Mouse (Mus musculus): ENCODE measurements at regions not wholly inside any gene's neighbourhood (a gene's known extent, or its start where the extent isn't known, plus 50 kb on each side); places are given as distances from the start of the nearest gene placed in this dataset.

DNA sequence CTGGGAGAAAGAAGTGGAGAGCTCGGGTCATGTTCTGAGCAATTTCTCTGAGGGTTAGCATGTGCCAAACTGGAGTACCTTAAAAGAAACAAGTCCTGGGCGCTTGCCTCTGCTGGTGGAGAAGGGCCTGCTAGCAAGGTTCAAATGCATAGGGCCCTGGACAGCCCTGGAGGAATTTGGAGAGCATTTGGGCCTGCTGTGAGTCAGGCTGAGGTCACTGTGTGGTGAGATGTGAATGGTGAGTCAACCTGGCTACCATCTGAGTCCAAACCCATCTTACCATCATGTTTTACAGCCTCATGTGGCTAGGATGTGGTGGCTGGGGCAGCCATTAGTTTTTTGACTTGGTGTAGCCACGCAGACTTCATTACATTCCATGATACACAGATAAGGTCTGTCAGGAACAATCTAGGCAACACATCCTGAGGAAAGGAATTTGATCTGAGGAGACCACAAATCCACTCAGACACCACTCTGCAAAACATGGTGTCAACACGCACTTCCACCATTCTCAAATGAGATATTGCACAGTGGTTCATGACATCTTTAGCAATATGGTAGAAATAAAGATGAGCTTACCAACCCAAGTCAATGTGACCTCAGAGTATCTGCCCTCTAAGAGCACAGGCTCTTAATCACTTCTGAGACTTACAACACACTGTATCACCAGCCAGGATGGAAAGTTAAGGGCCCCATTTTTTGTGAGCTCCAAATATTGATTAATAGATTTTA, 83.1 kb downstream of the Thbs2 start:
- no peak for DNase-seq

DNA sequence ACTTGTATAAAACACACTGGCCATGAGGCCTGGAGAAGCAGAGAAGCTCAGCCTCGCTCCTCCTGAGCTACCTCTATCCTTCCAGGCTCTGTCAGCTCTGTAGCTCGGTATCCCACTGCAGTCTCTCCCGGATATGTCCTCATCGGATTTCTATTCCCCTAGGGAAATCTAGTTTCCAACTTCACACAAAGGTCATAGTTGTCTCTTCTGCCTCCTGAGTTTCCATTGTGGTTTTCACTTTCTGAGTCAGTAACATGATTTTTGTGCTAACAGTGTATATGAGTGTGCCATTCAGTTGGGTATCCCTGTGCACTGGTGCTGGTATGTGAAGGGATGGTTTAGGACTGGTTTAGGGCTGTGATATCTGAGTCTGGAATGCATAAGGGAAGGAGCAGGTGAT, 85.2 kb downstream of the Thbs2 start:
- DNase-seq, result no peak

GRCm38 (mm10) chr17:14606356-14606989, 87.6 kb downstream of the Thbs2 start:
- DNase-seq, result no peak

DNA sequence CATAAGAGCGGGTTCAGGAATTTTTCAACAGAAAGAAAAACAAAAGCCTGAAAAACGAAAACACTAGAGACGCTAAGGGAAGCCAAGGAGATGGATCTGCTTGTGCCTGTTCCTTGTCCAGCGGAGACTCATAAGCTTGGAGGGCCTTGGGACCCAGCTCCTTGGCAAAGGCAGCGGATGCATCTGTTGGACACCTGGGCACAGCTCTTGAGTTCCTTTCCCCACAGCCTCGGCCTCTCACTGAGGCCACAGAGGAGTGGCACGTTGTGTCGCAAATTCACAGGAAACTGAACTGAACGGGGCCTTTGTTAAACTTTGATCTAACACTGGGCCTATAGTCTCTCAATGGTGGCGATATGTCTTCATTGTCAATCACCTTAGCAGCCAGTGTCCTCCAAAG, 94.4 kb downstream of the Thbs2 start:
- DNase-seq, result no peak

DNA sequence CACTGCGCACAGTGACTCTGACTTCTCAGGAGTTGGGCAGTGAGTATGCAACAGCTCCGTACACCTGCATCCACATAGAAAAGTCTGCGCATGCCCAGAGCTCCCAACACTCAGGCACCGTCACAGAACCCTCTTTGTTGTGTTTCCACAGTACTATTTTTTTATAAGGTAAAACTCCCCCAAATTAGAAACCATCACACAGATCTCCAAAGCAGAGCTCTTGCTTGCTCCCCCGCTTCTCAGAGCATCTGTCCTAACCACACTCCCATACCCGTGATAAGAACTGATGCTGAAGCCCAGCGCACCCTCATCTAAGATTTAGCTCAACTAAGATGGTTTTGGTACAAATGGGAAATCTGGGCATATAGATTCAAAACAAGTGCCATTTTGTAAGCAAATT, 97.6 kb downstream of the Thbs2 start:
- no peak for DNase-seq

DNA sequence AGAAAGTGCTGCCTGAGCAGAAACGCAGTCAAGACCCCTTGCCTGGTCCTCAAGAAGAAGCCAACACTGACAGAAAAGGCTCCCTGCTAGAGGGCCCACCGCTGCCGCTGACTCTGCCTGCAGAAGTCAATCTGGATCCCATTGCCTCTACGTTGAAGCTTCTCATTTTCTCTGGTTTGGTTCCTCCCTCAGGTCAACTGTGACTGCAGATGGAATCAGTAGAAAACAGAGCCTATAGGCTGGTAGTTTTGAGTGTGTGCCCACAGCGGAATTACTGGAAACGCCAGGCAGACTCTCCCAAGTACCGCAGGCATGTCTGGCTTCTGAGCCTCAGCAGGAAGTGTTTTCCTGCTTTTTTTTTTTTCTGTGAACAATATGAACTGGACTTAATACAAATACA, 98.5 kb downstream of the Thbs2 start:
- DNase-seq, result no peak

GRCm38 (mm10) chr17:14588086-14588817, 105.8 kb downstream of the Thbs2 start:
- DNase-seq, result no peak

DNA sequence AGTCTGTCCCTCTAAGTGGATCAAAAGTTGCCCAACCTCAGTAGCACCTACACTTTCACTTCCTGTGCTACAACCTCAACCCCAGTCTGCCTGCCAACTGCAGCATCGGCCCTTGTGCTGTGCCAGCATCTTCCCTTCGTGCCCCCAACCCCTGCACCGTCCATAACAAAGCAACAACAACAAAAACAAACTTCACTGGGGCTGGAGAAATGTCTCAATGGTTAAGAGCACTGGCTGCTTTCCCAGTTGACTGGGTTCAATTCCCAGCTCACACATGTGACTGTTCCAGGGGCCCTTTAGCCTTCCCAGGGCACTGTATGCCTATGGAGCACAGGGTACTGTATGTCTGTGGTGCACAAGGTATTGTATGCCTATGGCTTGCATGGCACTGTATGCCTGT, 114.4 kb downstream of the Thbs2 start:
- no peak for DNase-seq

- no peak for DNase-seq
Measured at GRCm38 (mm10) chr17:14578721-14579120, 115.3 kb downstream of the Thbs2 start.

DNA sequence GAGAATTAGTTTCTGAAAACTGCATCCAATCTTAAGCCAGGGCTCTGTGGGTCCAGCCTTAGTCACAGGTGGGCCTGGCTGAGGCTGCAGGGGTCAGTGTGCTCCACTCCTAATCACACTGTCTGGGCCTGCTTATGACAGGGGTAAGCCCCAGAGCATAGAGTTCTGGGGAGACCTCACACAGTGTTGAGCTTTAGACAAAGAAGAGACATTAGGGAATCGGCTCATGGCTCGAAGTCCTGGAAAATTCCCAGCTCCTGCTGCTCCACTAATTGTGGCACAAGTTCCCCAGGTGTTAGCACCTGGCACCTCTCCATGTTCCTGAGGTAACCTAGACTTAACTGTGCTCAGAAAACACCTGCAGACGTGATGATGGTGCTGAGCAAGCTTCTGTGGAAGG, 115.8 kb downstream of the Thbs2 start:
- DNase-seq, result no peak

- no peak for DNase-seq
Measured at GRCm38 (mm10) chr17:14576159-14576558, 117.9 kb downstream of the Thbs2 start.

GRCm38 (mm10) chr17:14571143-14571542, 122.9 kb downstream of the Thbs2 start:
- DNase-seq, result no peak

- DNase-seq, result no peak
Measured at GRCm38 (mm10) chr17:14570266-14570775, 123.7 kb downstream of the Thbs2 start.

GRCm38 (mm10) chr17:14562191-14562590, 131.8 kb downstream of the Thbs2 start:
- no peak for DNase-seq

DNA sequence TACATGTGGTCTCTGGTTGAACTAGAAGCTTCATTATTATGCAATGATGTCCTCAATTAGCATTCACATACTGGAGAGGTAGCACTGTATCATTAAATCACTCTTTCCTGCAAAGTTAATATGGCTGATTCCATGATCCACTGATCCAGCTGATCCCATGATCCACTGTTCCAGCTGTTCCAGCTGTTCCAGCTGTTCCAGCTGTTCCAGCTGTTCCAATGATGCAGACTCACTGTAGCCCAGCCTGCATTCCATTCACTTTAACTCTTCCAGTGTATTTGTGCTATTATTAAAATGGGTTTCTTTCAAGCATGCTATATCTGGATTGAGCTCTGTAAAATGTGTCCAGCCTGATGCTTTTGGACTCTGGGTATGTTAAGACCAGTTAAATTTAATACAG, 136.8 kb downstream of the Thbs2 start:
- no peak for DNase-seq

- no peak for DNase-seq
Measured at GRCm38 (mm10) chr17:14553195-14553594, 140.8 kb downstream of the Thbs2 start.

DNA sequence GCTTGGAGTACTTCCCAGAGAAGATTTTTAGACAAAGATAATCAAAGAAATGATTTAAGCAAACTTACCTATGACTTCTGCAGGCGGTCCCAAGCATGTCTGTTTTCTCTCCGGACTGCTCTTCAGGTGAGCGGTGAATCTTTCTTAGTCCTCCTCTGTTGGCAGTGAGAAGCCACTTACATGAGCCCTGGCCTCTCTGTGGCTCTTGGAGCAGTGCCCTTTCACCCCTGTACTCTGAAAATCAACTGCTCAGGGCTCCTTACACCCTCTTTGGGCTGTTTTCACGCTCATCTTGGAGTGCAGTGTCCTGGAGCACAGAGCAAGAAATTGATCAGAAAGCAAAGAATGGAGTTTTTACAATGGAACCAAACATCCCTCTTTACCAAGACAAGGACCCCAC, 142.0 kb downstream of the Thbs2 start:
- DNase-seq, result no peak

DNA sequence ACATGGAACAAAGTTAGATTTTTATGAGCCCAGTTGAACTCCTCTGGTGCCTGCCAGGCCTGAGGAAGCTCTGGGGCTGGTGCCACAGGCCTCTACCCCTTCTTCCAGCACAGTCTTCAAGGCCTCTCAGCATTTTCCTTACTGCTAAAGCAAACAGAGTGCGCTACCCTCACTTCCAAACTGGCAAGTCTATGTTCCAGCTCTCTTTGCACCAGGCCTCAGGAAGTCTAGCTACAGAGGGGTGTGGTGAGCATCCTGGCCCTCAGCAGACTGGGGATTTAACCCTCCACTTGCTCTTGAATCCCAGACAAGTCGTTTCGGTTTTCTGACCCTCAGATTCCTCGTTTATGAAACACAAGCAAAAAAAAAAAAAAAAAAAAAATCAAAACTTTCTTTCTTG, 142.4 kb downstream of the Thbs2 start:
- no peak for DNase-seq

GRCm38 (mm10) chr17:14545822-14546473, 148.1 kb downstream of the Thbs2 start:
- peak; percentile 34 for DNase-seq

- no peak for DNase-seq
Measured at GRCm38 (mm10) chr17:14544343-14545002, 149.6 kb downstream of the Thbs2 start.

DNA sequence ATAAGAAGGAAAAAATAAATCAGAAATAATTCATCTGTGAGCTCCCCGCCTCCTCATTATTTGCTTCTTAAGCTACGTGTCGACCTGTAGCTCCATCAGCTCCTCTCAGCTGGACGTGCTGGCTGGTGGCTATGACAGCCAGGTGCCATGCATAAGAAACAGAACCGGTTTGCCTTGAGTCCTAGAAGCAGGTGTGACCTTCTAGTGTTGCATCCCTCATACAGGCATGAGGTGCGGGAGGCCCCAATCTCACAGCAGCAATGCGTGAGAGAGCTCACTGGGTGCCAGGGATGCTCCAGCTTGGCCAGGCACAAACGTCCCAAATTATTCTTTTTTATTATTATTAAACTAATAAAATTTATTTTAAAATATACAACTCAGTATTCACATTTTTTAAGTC, 153.0 kb downstream of the Thbs2 start:
- no peak for DNase-seq

- DNase-seq, result no peak
Measured at GRCm38 (mm10) chr17:14540269-14540975, 153.6 kb downstream of the Thbs2 start.

All from cerebellum, adult 9-10 months (tissue).